Mouse (Mus musculus) cortical plate, adult 2 months (tissue): ENCODE measurements around the gene Tnfrsf21.

Source experiments
- CTCF ChIP-seq: fragments of 200-500 bp; IDR thresholded peaks from 2 replicates; pipeline ENCODE4 v1.5.1; 2011; ENCODE audit warnings: mild to moderate bottlenecking, control low read depth, low read length; ENCODE audit not compliant: insufficient read depth; ENCODE audit errors: extremely low read depth
- POLR2A ChIP-seq: fragments of 200-500 bp; IDR thresholded peaks from 2 replicates; pipeline ENCODE4 v1.6.1; 2011; ENCODE audit warnings: mild to moderate bottlenecking, low read length, control low read depth; ENCODE audit not compliant: insufficient read depth; ENCODE audit errors: extremely low read depth

- TF ChIP-seq CTCF, result no peak
- TF ChIP-seq POLR2A, result no peak
Observed at GRCm38 (mm10) chr17:43097101-43097688, 80.8 kb downstream of the Tnfrsf21 start.
